In genomic region chr12:34674235-34674634, GRCm38 (mm10) we compare ENCODE assay signal across 29 mouse cellular contexts.
DNase-seq lines count a peak whose midpoint lies in the region; ATAC-seq and TF ChIP-seq lines count a peak whose summit lies in the region.
"Had no signal": no experiment of that assay in that cellular context is flagged by ENCODE, and none has a peak within 500 bp of the region (broad histone marks: within the 10 kb centered on the region; RNA-seq: fewer than 3 reads in every experiment).

No protein-coding gene starts in this region.

- in situ Hi-C loops in CH12.LX (cut with MboI; ENCODE audit: low pct_ligation_motif_present, low pct_unique_long_range_greater_than_20kb, low sequenced_read_pairs), result loop anchor here (25.0 kb wide), 1 partner anchor 338 kb away; no protein-coding TSS in a partner anchor

- no peak overlapping the region for H3K9ac ChIP-seq in lung, postnatal 0 days (replicated peaks; ENCODE audit: low read depth)
- no peak overlapping the region for H3K9ac ChIP-seq in CH12.LX (ENCODE audit: insufficient read depth, low read depth)
- H3K9ac ChIP-seq: embryonic facial prominence, embryonic 13.5 days; forebrain, embryonic 12.5 days; forebrain, embryonic 15.5 days; heart, embryonic 13.5 days; hindbrain, embryonic 14.5 days had no signal

- H3K79me2 ChIP-seq in CH12.LX (replicated peaks; ENCODE audit: control insufficient read depth, extremely low read depth, insufficient read depth, poor library complexity, severe bottlenecking), result no peaks in the 10 kb centered on the region

- no peak for TF ChIP-seq CTCF in lung, postnatal 0 days (IDR thresholded peaks at IDR 0.05)
- no peak for TF ChIP-seq CTCF in CH12.LX (conservative IDR thresholded peaks at IDR 0.05 in 1 of 2, IDR thresholded peaks at IDR 0.05 in 1 of 2; ENCODE audit: low read depth in 2 of 2, low read length in 2 of 2)

- no peak overlapping the region for H3K4me2 ChIP-seq in lung, postnatal 0 days (replicated peaks; ENCODE audit: low read depth, low read length)
- no peak overlapping the region for H3K4me2 ChIP-seq in CH12.LX (ENCODE audit: insufficient read depth, low read depth, poor library complexity, severe bottlenecking)
- H3K4me2 ChIP-seq: embryonic facial prominence, embryonic 13.5 days; forebrain, embryonic 12.5 days; forebrain, embryonic 15.5 days; heart, embryonic 13.5 days; hindbrain, embryonic 14.5 days had no signal

- no peak overlapping the region for H3K27ac ChIP-seq in lung, postnatal 0 days (ENCODE audit: low read length)
- H3K27ac ChIP-seq in CH12.LX (ENCODE audit: insufficient read depth, low read depth), result no peak overlapping the region
- H3K27ac ChIP-seq: embryonic facial prominence, embryonic 10.5 days; embryonic facial prominence, embryonic 13.5 days; forebrain, embryonic 12.5 days; forebrain, embryonic 15.5 days; heart, adult 2 months; heart, embryonic 10.5 days; heart, embryonic 13.5 days; hindbrain, embryonic 14.5 days; hindbrain, postnatal 0 days had no signal

- no peaks in the 10 kb centered on the region for H3K9me3 ChIP-seq in lung, postnatal 0 days (ENCODE audit: low read length)
- H3K9me3 ChIP-seq in CH12.LX (replicated peaks; ENCODE audit: low read length), result no peaks in the 10 kb centered on the region
- H3K9me3 ChIP-seq: embryonic facial prominence, embryonic 10.5 days; embryonic facial prominence, embryonic 13.5 days; forebrain, embryonic 12.5 days; forebrain, embryonic 15.5 days; heart, embryonic 10.5 days; heart, embryonic 13.5 days had no signal

- TF ChIP-seq RAD21 in CH12.LX (IDR thresholded peaks at IDR 0.05; ENCODE audit: low read depth, low read length), result no peak

- peak; percentile 94 for ATAC-seq in lung, postnatal 0 days
- ATAC-seq: forebrain, embryonic 15.5 days; hindbrain, postnatal 0 days; Patski had no signal

- TF ChIP-seq POLR2A in CH12.LX (IDR thresholded peaks at IDR 0.05; ENCODE audit: low read depth, low read length), result no peak

- peak; percentile 79 for DNase-seq in lung, postnatal 0 days (ENCODE audit: low spot score)
- no peak for DNase-seq in lung, postnatal 4 days
- peak; percentile 73 for DNase-seq in 416B (ENCODE audit: low read depth)
- no peak for DNase-seq in CH12.LX (ENCODE audit: extremely low read depth)
- no peak for DNase-seq in T-cell, adult 2 months (ENCODE audit: low spot score)
- no peak for DNase-seq in cerebellum, adult 11 months
- DNase-seq: adrenal gland, adult 2 months; adrenal gland, postnatal 14 days; cerebellum, adult 11-12 months; cerebellum, adult 8-10 months; cerebellum, postnatal 10 days; cerebellum, postnatal 36 days; embryo, embryonic 11 days; gastrocnemius, postnatal 10 days; gastrocnemius, postnatal 36 days; heart, adult 2 months; heart, postnatal 14 days; heart, postnatal 4 days had no signal

- no peaks in the 10 kb centered on the region for H3K4me1 ChIP-seq in lung, postnatal 0 days (ENCODE audit: insufficient read depth, low read depth, low read length)
- no peaks in the 10 kb centered on the region for H3K4me1 ChIP-seq in CH12.LX (ENCODE audit: control insufficient read depth in 1 of 2, insufficient read depth in 2 of 2)
- H3K4me1 ChIP-seq: embryonic facial prominence, embryonic 10.5 days; embryonic facial prominence, embryonic 13.5 days; forebrain, embryonic 12.5 days; forebrain, embryonic 15.5 days; heart, embryonic 10.5 days; heart, embryonic 13.5 days had no signal

- no peaks in the 10 kb centered on the region for H3K27me3 ChIP-seq in lung, postnatal 0 days (replicated peaks; ENCODE audit: insufficient read depth, low read length)
- H3K27me3 ChIP-seq in CH12.LX (replicated peaks), result no peaks in the 10 kb centered on the region
- H3K27me3 ChIP-seq: embryonic facial prominence, embryonic 13.5 days; forebrain, embryonic 12.5 days; forebrain, embryonic 15.5 days; heart, embryonic 13.5 days had no signal

- H3K36me3 ChIP-seq in lung, postnatal 0 days (ENCODE audit: insufficient read depth, low read length), result no peaks in the 10 kb centered on the region
- H3K36me3 ChIP-seq in CH12.LX (replicated peaks in 1 of 2; ENCODE audit: control insufficient read depth in 1 of 2, insufficient read depth in 1 of 2, low read length in 1 of 2), result no peaks in the 10 kb centered on the region
- H3K36me3 ChIP-seq: embryonic facial prominence, embryonic 10.5 days; embryonic facial prominence, embryonic 13.5 days; forebrain, embryonic 12.5 days; forebrain, embryonic 15.5 days; G1E; heart, embryonic 10.5 days; heart, embryonic 13.5 days had no signal

- H3K4me3 ChIP-seq in lung, postnatal 0 days (ENCODE audit: low read depth, low read length), result no peak overlapping the region
- H3K4me3 ChIP-seq in CH12.LX (replicated peaks in 1 of 3; ENCODE audit: low read depth in 2 of 3, low read length in 2 of 3, poor library complexity in 1 of 3), result no peak overlapping the region
- H3K4me3 ChIP-seq: embryonic facial prominence, embryonic 10.5 days; embryonic facial prominence, embryonic 13.5 days; erythroblast, embryonic 14.5 days; forebrain, embryonic 12.5 days; forebrain, embryonic 15.5 days; heart, adult 2 months; heart, embryonic 10.5 days; heart, embryonic 13.5 days had no signal

- WGBS in lung, postnatal 0 days, result 37% methylated on average over 2 of the region's 2 CpGs

- dilution Hi-C loops in CH12.LX (cut with MboI; ENCODE audit: extremely low pct_ligation_motif_present, extremely low pct_unique_long_range_greater_than_20kb, low sequenced_read_pairs), result no loop called here

- TF ChIP-seq EP300 in lung, postnatal 0 days (IDR thresholded peaks at IDR 0.05), result peak; percentile 46; the same call in 1 of the 2 replicates
- no peak for TF ChIP-seq EP300 in CH12.LX (IDR thresholded peaks at IDR 0.05; ENCODE audit: low read length)

TF ChIP-seq in CH12.LX, 34 proteins besides CTCF, POLR2A, EP300 and RAD21:
- TF ChIP-seq IRF4 (IDR thresholded peaks at IDR 0.05; ENCODE audit: low read depth, low read length) (no peak), BHLHE40 (IDR thresholded peaks at IDR 0.05; ENCODE audit: low read depth, low read length) (peak; percentile 69), USF1 (IDR thresholded peaks at IDR 0.05; ENCODE audit: low read depth, low read length) (no peak), MYC (IDR thresholded peaks at IDR 0.05; ENCODE audit: low read depth, low read length) (no peak), TCF12 (IDR thresholded peaks at IDR 0.05; ENCODE audit: low read depth, low read length) (no peak)

Comparison
In these comparisons a context has a peak if more than half of its experiments do, and no peak if none do; other contexts are left out.
1. DNase-seq: peak in lung, postnatal 0 days (single experiment) and 416B (single experiment); none in lung, postnatal 4 days (0 of 2), CH12.LX (single experiment), T-cell, adult 2 months (single experiment) and cerebellum, adult 11 months (single experiment).